8 mouse cellular contexts compared by ENCODE assay signal in the genomic region with DNA sequence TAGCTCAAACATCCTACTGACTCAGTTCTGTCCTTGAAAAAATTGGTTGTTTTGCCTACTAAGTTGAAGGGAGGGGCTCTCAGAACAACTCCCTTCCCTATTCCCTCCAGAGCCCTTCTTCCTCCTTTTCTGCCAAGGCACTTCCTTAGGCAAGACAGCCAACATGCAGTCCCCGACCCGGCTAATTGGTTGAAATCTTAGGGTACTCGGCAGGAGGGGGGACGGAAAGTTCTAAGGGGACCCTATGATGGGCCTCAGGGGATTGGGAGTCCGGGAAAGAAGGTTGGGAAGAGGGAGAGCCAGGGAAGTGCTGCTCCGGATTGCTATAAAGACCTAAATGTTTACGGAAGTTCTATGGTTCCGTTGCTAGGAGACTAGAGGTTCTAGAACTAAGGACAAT. TPM values are rescaled to one million over a fixed set of nuclear protein-coding genes. Genes with fewer than 3 reads are reported as not detected.
DNase-seq lines count a peak whose midpoint lies in the region; ATAC-seq and TF ChIP-seq lines count a peak whose summit lies in the region.

No protein-coding gene starts in this region.

- peak overlapping the region; percentile 100 for H3K4me3 ChIP-seq in heart, embryonic 16.5 days (ENCODE audit: low read length)
- H3K4me3 ChIP-seq in liver, postnatal 0 days (ENCODE audit: low read depth, low read length): peak overlapping the region; percentile 93

- H3K9me3 ChIP-seq in heart, embryonic 16.5 days (replicated peaks; ENCODE audit: control insufficient read depth, low read length): no peaks in the 10 kb centered on the region
- H3K9me3 ChIP-seq in liver, postnatal 0 days (ENCODE audit: low read length): no peaks in the 10 kb centered on the region

- peaks cover 24% of the 10 kb centered on the region for H3K36me3 ChIP-seq in heart, embryonic 16.5 days (ENCODE audit: control insufficient read depth, insufficient read depth)
- peaks cover 23% of the 10 kb centered on the region for H3K36me3 ChIP-seq in liver, postnatal 0 days (replicated peaks; ENCODE audit: insufficient read depth, low read length)

- intact Hi-C loops in gastrocnemius, postnatal 36 days (cut with DNase I): loop anchor here (5.0 kb wide), 1 partner anchor 42 kb away; the partner anchor contains the start of genes Pagr1a and Pagr1b

- no peak for ATAC-seq in heart, embryonic 16.5 days (replicated peaks; ENCODE audit: extremely low read depth, insufficient read depth, low FRiP score)
- no peak for ATAC-seq in liver, postnatal 0 days

- DNase-seq in gastrocnemius, adult 18-20 months (ENCODE audit: low spot score): peak; percentile 50
- no peak for DNase-seq in gastrocnemius, postnatal 36 days
- peak; percentile 45 for DNase-seq in NIH3T3 (ENCODE audit: low read depth)
- DNase-seq in liver, postnatal 0 days: no peak
- DNase-seq in skeletal muscle tissue, adult 2 months (ENCODE audit: low read depth, low spot score): peak; percentile 43
- no peak for DNase-seq in thymus, postnatal 10 days (ENCODE audit: low spot score in 2 of 2)
- DNase-seq in cerebellum, postnatal 4 days (ENCODE audit: low spot score in 2 of 2): no peak

- H3K27ac ChIP-seq in heart, embryonic 16.5 days (ENCODE audit: low read length): peak overlapping the region; percentile 97
- peak overlapping the region; percentile 95 for H3K27ac ChIP-seq in liver, postnatal 0 days (ENCODE audit: low read depth)

- TF ChIP-seq CTCF in liver, postnatal 0 days (IDR thresholded peaks at IDR 0.05; ENCODE audit: low read depth): no peak

- H3K27me3 ChIP-seq in heart, embryonic 16.5 days (ENCODE audit: control insufficient read depth, insufficient read depth, low read length): no peaks in the 10 kb centered on the region
- H3K27me3 ChIP-seq in liver, postnatal 0 days (ENCODE audit: insufficient read depth, low read length): no peaks in the 10 kb centered on the region

- TF ChIP-seq EP300 in liver, postnatal 0 days (IDR thresholded peaks at IDR 0.05; ENCODE audit: low read depth): no peak

- H3K9ac ChIP-seq in heart, embryonic 16.5 days (ENCODE audit: low read length): peak overlapping the region; percentile 63
- 0 out of 2 replicates have a peak overlapping the region, but pooled peaks have one; percentile 7 for H3K9ac ChIP-seq in liver, postnatal 0 days (replicated peaks)

- peaks cover 11% of the 10 kb centered on the region for H3K4me1 ChIP-seq in heart, embryonic 16.5 days (ENCODE audit: control insufficient read depth, insufficient read depth, low read length)
- peaks cover 23% of the 10 kb centered on the region for H3K4me1 ChIP-seq in liver, postnatal 0 days (ENCODE audit: insufficient read depth)

- whole genome bisulfite sequencing in heart, embryonic 16.5 days: 4% methylated on average over 8 of the region's 8 CpGs
- WGBS in liver, postnatal 0 days (ENCODE audit: insufficient replicate concordance): 4% methylated on average over 8 of the region's 8 CpGs

- peak overlapping the region; percentile 89 for H3K4me2 ChIP-seq in heart, embryonic 16.5 days (ENCODE audit: low read depth, low read length)
- H3K4me2 ChIP-seq in liver, postnatal 0 days (ENCODE audit: low read depth, low read length): peak overlapping the region; percentile 91

RNA-seq across cellular contexts. Expression of gene Cdipt, which starts 0.2 kb away (rescaled TPM):
- 10 to 100 TPM; 30.7 to 31.5 TPM for total RNA-seq in gastrocnemius, adult 18-20 months (2021)
- 10 to 100 TPM; 28.0 to 37.2 TPM for total RNA-seq in gastrocnemius, postnatal 36 days (2021)
- polyA plus RNA-seq in heart, embryonic 16.5 days (2015; fragmentation: Nextera tagmentation; extraction: Ambion mirVana): 85.1 and 89.4 TPM in 2 replicates
- 33.2 and 37.4 TPM in 2 replicates for polyA plus RNA-seq in liver, postnatal 0 days (2015; fragmentation: Nextera tagmentation; extraction: Ambion mirVana)

RNA-seq across cellular contexts. Expression of gene Cdiptos, which starts 0.4 kb away (rescaled TPM):
- total RNA-seq in gastrocnemius, adult 18-20 months (2021): under 1 TPM in 1 of 2 experiments, not detected in 1; 0.24 TPM
- total RNA-seq in gastrocnemius, postnatal 36 days (2021): under 1 TPM; 0.43 to 0.44 TPM
- 1.2 and 1.6 TPM in 2 replicates for polyA plus RNA-seq in heart, embryonic 16.5 days (2015; fragmentation: Nextera tagmentation; extraction: Ambion mirVana)
- polyA plus RNA-seq in liver, postnatal 0 days (2015; fragmentation: Nextera tagmentation; extraction: Ambion mirVana): 0.68 and 1.0 TPM in 2 replicates

RNA-seq across cellular contexts. Expression of gene Sez6l2, which starts 25.1 kb away (rescaled TPM):
- total RNA-seq in gastrocnemius, adult 18-20 months (2021): 1 to 10 TPM in 1 of 2 experiments, under 1 TPM in 1; 0.87 to 1.2 TPM
- 1 to 10 TPM; 1.5 to 2.3 TPM for total RNA-seq in gastrocnemius, postnatal 36 days (2021)
- polyA plus RNA-seq in heart, embryonic 16.5 days (2015; fragmentation: Nextera tagmentation; extraction: Ambion mirVana): 0.53 and 1.0 TPM in 2 replicates
- polyA plus RNA-seq in liver, postnatal 0 days (2015; fragmentation: Nextera tagmentation; extraction: Ambion mirVana): 0.09 and 0.43 TPM in 2 replicates

RNA-seq across cellular contexts. Expression of gene Asphd1, which starts 26.1 kb away (rescaled TPM):
- not detected for total RNA-seq in gastrocnemius, adult 18-20 months (2021)
- not detected for total RNA-seq in gastrocnemius, postnatal 36 days (2021)
- polyA plus RNA-seq in heart, embryonic 16.5 days (2015; fragmentation: Nextera tagmentation; extraction: Ambion mirVana): not detected in 2 replicates
- polyA plus RNA-seq in liver, postnatal 0 days (2015; fragmentation: Nextera tagmentation; extraction: Ambion mirVana): not detected in 2 replicates

RNA-seq across cellular contexts. Expression of gene Mvp, which starts 38.9 kb away (rescaled TPM):
- total RNA-seq in gastrocnemius, adult 18-20 months (2021): 10 to 100 TPM; 27.5 to 40.9 TPM
- total RNA-seq in gastrocnemius, postnatal 36 days (2021): 10 to 100 TPM; 20.3 to 25.7 TPM
- polyA plus RNA-seq in heart, embryonic 16.5 days (2015; fragmentation: Nextera tagmentation; extraction: Ambion mirVana): 15.9 and 20.6 TPM in 2 replicates
- 10.5 and 10.9 TPM in 2 replicates for polyA plus RNA-seq in liver, postnatal 0 days (2015; fragmentation: Nextera tagmentation; extraction: Ambion mirVana)

Comparison
In these comparisons a context has a peak if more than half of its experiments do, and no peak if none do; other contexts are left out.
1. DNase-seq: peak in gastrocnemius, adult 18-20 months (single experiment), NIH3T3 (single experiment) and skeletal muscle tissue, adult 2 months (single experiment); none in gastrocnemius, postnatal 36 days (0 of 2), liver, postnatal 0 days (single experiment), thymus, postnatal 10 days (0 of 2) and cerebellum, postnatal 4 days (0 of 2).